Mouse (Mus musculus): ENCODE results near the gene Zan. TPM values are rescaled to one million over a fixed set of nuclear protein-coding genes. Genes with fewer than 3 reads are reported as not detected.

The Zan gene
- total and polyA plus RNA-seq, 3 experiments, result 0.04 to 0.10 TPM; not detected in 1

DNA sequence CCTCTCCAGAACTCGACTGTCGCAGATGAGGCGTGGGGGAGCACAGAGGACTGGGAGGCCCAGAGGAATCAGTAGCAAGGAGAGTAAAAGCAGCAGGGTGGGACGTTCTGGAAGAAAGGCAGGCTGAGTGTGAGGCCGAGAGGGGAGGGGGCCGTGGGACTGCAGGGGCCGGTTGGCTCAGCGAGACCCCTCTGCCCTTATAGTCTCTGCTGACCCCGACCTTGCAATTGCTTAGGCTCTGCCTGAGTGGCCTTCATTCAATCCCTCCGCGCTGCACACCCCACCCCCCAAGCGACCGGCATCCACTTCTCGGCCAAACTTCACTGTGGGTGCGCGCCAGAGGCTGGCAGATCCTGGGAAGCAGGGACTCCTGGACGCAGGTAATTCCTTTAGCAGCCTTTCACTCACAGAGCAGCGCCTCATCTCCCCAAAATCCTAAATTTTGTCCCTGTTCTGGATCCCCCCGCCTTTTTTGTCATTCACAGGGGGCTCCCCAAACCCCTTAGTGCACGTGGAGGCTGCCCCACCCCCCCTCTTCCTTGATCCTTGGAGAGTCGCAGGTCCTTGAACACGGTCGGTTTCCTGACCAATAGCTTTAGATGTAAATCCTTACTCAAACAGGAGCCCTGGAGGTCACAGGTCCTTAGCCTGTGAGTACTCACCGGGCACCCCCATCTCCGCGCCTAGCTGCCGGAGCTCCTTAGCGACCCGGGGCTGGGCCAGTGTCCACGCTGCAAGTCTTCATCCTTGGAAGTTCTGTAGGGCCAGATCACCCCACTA, 8.4 kb upstream of the Zan start:
- peaks cover 60% of the 10 kb centered on the region for H3K27me3 ChIP-seq (replicated peaks)
- H3K4me1 ChIP-seq (ENCODE audit: control insufficient read depth in 1 of 2, insufficient read depth in 2 of 2), result peaks cover 0 to 4% of the 10 kb centered on the region in 2 experiments; a peak in 1 of 4 replicates
- no peaks in the 10 kb centered on the region for H3K79me2 ChIP-seq (replicated peaks; ENCODE audit: control insufficient read depth, extremely low read depth, insufficient read depth, poor library complexity, severe bottlenecking)
- H3K36me3 ChIP-seq (replicated peaks in 1 of 2; ENCODE audit: control insufficient read depth in 1 of 2, insufficient read depth in 1 of 2, low read length in 1 of 2), result no peaks in the 10 kb centered on the region
- DNase-seq (ENCODE audit: extremely low read depth), result no peak
- H3K4me3 ChIP-seq (replicated peaks in 1 of 3; ENCODE audit: low read depth in 2 of 3, low read length in 2 of 3, poor library complexity in 1 of 3), result no peak overlapping the region
- dilution Hi-C loops (cut with MboI; ENCODE audit: extremely low pct_ligation_motif_present, extremely low pct_unique_long_range_greater_than_20kb, low sequenced_read_pairs) (no loop called here), in situ Hi-C loops (cut with MboI; ENCODE audit: low pct_ligation_motif_present, low pct_unique_long_range_greater_than_20kb, low sequenced_read_pairs) (loop anchor here (10.0 kb wide), 1 partner anchor 150 kb away; the partner anchor contains the start of gene Slc12a9)
- TF ChIP-seq MYC (IDR thresholded peaks at IDR 0.05; ENCODE audit: low read depth, low read length) (no peak), EP300 (IDR thresholded peaks at IDR 0.05; ENCODE audit: low read length) (no peak), TBP (conservative IDR thresholded peaks at IDR 0.05; ENCODE audit: low read depth, low read length) (no peak), MAX (IDR thresholded peaks at IDR 0.05; ENCODE audit: low read length) (no peak), SIN3A (IDR thresholded peaks at IDR 0.05; ENCODE audit: low read length) (no peak), ETS1 (conservative IDR thresholded peaks at IDR 0.05; ENCODE audit: low read depth, low read length) (no peak), MAZ (IDR thresholded peaks at IDR 0.05; ENCODE audit: low read depth, low read length) (no peak), POLR2A (IDR thresholded peaks at IDR 0.05; ENCODE audit: low read depth, low read length) (no peak), ELF1 (IDR thresholded peaks at IDR 0.05; ENCODE audit: low read depth, low read length) (no peak), CTCF (conservative IDR thresholded peaks at IDR 0.05 in 1 of 2, IDR thresholded peaks at IDR 0.05 in 1 of 2; ENCODE audit: low read depth in 2 of 2, low read length in 2 of 2) (no peak), GABPA (IDR thresholded peaks at IDR 0.05; ENCODE audit: insufficient replicate concordance, low read depth, low read length) (no peak), NRF1 (IDR thresholded peaks at IDR 0.05; ENCODE audit: low read depth, low read length) (no peak), MXI1 (IDR thresholded peaks at IDR 0.05; ENCODE audit: low read depth, low read length) (no peak), UBTF (IDR thresholded peaks at IDR 0.05; ENCODE audit: low read depth, low read length) (no peak), SMC3 (IDR thresholded peaks at IDR 0.05; ENCODE audit: low read depth, low read length) (no peak), POLR2AphosphoS2 (IDR thresholded peaks at IDR 0.05; ENCODE audit: low read depth, low read length) (no peak), IRF4 (IDR thresholded peaks at IDR 0.05; ENCODE audit: low read depth, low read length) (no peak), NELFE (IDR thresholded peaks at IDR 0.05; ENCODE audit: low read depth, low read length) (no peak)
- H3K9ac ChIP-seq (ENCODE audit: insufficient read depth, low read depth), result no peak overlapping the region
- no peak overlapping the region for H3K27ac ChIP-seq (ENCODE audit: insufficient read depth, low read depth)
- H3K4me2 ChIP-seq (ENCODE audit: insufficient read depth, low read depth, poor library complexity, severe bottlenecking), result no peak overlapping the region
- H3K9me3 ChIP-seq (replicated peaks; ENCODE audit: low read length), result peaks cover 3% of the 10 kb centered on the region

DNA sequence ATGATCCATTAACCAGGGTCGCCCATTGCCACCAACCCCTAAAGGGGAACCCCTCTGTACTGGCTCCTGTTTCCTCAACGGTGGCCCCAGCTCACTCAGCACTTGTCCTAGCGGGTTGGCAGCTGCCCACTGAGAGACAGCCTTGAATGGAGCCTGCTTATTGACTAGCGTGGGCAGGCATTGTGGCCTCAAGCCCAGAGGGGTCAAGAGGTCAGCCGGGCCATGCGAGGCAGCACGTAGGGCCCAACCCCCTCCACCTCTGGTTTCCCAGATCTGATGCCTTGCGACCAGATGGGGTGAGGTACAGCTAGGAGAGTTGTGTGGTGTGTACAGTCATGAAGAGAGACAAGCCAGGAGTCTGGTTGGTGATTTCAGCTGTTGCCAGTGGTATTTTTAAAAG, 5.0 kb upstream of the Zan start:
- TF ChIP-seq MAZ (IDR thresholded peaks at IDR 0.05; ENCODE audit: low read depth, low read length) (no peak), GABPA (IDR thresholded peaks at IDR 0.05; ENCODE audit: insufficient replicate concordance, low read depth, low read length) (no peak), ELF1 (IDR thresholded peaks at IDR 0.05; ENCODE audit: low read depth, low read length) (no peak), CHD2 (IDR thresholded peaks at IDR 0.05; ENCODE audit: low read length) (no peak)
- no peaks in the 10 kb centered on the region for H3K9me3 ChIP-seq (replicated peaks; ENCODE audit: low read length)
- in situ Hi-C loops (cut with MboI; ENCODE audit: low pct_ligation_motif_present, low pct_unique_long_range_greater_than_20kb, low sequenced_read_pairs), result loop anchor here (10.0 kb wide), 1 partner anchor 147 kb away; the partner anchor contains the start of gene Slc12a9
- H3K27me3 ChIP-seq (replicated peaks), result peaks cover 70% of the 10 kb centered on the region
- H3K4me1 ChIP-seq (ENCODE audit: control insufficient read depth in 1 of 2, insufficient read depth in 2 of 2), result peaks cover 0 to 4% of the 10 kb centered on the region in 2 experiments; a peak in 1 of 4 replicates
- no peak overlapping the region for H3K9ac ChIP-seq (ENCODE audit: insufficient read depth, low read depth)
- H3K27ac ChIP-seq (ENCODE audit: insufficient read depth, low read depth), result no peak overlapping the region
- no peaks in the 10 kb centered on the region for H3K79me2 ChIP-seq (replicated peaks; ENCODE audit: control insufficient read depth, extremely low read depth, insufficient read depth, poor library complexity, severe bottlenecking)
- dilution Hi-C loops (cut with MboI; ENCODE audit: extremely low pct_ligation_motif_present, extremely low pct_unique_long_range_greater_than_20kb, low sequenced_read_pairs), result no loop called here
- no peak overlapping the region for H3K4me3 ChIP-seq (replicated peaks in 1 of 3; ENCODE audit: low read depth in 2 of 3, low read length in 2 of 3, poor library complexity in 1 of 3)
- no peak for DNase-seq (ENCODE audit: extremely low read depth)
- H3K4me2 ChIP-seq (ENCODE audit: insufficient read depth, low read depth, poor library complexity, severe bottlenecking), result no peak overlapping the region
- no peaks in the 10 kb centered on the region for H3K36me3 ChIP-seq (replicated peaks in 1 of 2; ENCODE audit: control insufficient read depth in 1 of 2, insufficient read depth in 1 of 2, low read length in 1 of 2)

All from CH12.LX (cell line).